Mouse (Mus musculus) kidney, postnatal 0 days (tissue): ENCODE measurements around the gene Clec10a. TPM values are rescaled to one million over a fixed set of nuclear protein-coding genes. Genes with fewer than 3 reads are reported as not detected.

ENCODE experiments used
- ATAC-seq: fragments of 200-750 bp; cut with Nextera tagmentation; replicated peaks from 2 replicates; pipeline ENCODE4 v1.8.0; 2017; ENCODE audit warnings: low read depth, moderate number of reproducible peaks, moderate TSS enrichment, moderate library complexity; ENCODE audit not compliant: low FRiP score
- DNase-seq: peaks from one replicate; pipeline ENCODE4 v3.0.0-alpha.2; 2016; ENCODE audit warnings: low spot score
- H3K27ac ChIP-seq: fragments of 300-500 bp; sonication (generic); 2 replicates; pipeline ENCODE4 v1.5.1; 2014; ENCODE audit warnings: mild to moderate bottlenecking
- H3K27me3 ChIP-seq: fragments of 300-500 bp; sonication (generic); 2 replicates; pipeline ENCODE4 v1.6.1; 2014; ENCODE audit warnings: low read length, mixed read lengths; ENCODE audit not compliant: insufficient read depth
- H3K36me3 ChIP-seq: fragments of 300-500 bp; sonication (generic); 2 replicates; pipeline ENCODE4 v1.6.1; 2014; ENCODE audit warnings: low read length, mixed read lengths; ENCODE audit not compliant: insufficient read depth
- H3K4me1 ChIP-seq: fragments of 300-500 bp; sonication (generic); replicated peaks from 2 replicates; pipeline ENCODE4 v1.6.1; 2014; ENCODE audit warnings: antibody characterized with exemption, low read length, mixed read lengths; ENCODE audit not compliant: insufficient read depth
- H3K4me2 ChIP-seq: fragments of 300-500 bp; sonication (generic); 2 replicates; pipeline ENCODE4 v1.6.1; 2014; ENCODE audit warnings: mild to moderate bottlenecking, low read length, moderate library complexity, mixed read lengths
- H3K4me3 ChIP-seq: fragments of 300-500 bp; sonication (generic); replicated peaks from 2 replicates; pipeline ENCODE4 v1.5.1; 2014; ENCODE audit warnings: low read depth, low read length
- H3K9ac ChIP-seq: fragments of 300-500 bp; sonication (generic); 2 replicates; pipeline ENCODE4 v1.6.1; 2014; ENCODE audit warnings: low read depth, low read length
- H3K9me3 ChIP-seq: fragments of 300-500 bp; sonication (generic); replicated peaks from 2 replicates; pipeline ENCODE4 v1.6.1; 2016; ENCODE audit warnings: low read length, inconsistent platforms, mixed read lengths
- CTCF ChIP-seq: IDR thresholded peaks from 2 replicates; pipeline ENCODE4 v1.5.1; 2016; ENCODE audit warnings: antibody characterized with exemption, low read depth, mild to moderate bottlenecking, moderate library complexity
- WGBS: fragments of 180-500 bp; shearing (Covaris S2); extraction: QIAGEN DNeasy Blood & Tissue Kit; methylation state at CpG from one replicate; pipeline ENCODE4 v1.1.7; 2014; 5-methylcytosine and 5-hydroxymethylcytosine counted together
- polyA plus RNA-seq: library from polyadenylated mRNA; unstranded; fragments of >200 nt; fragmentation: Nextera tagmentation; extraction: Ambion mirVana; gene quantifications from 2 replicates; pipeline ENCODE4 v1.2.1, GENCODE M21; 2015

Gene Clec10a
- polyA plus RNA-seq, 1 experiment from 2014 or later, result 1.4 TPM

- 85% methylated on average over 15 of the region's 15 CpGs for WGBS
- H3K4me1 ChIP-seq, result peaks cover 12% of the 10 kb centered on the region
Measured at GRCm38 (mm10) chr11:70218741-70219470, 62.9 kb downstream of the Clec10a start.

GRCm38 (mm10) chr11:70219873-70220272, 63.9 kb downstream of the Clec10a start:
- peak overlapping the region; percentile 82 for H3K4me2 ChIP-seq
- no peak for TF ChIP-seq CTCF
- no peaks in the 10 kb centered on the region for H3K36me3 ChIP-seq
- peaks cover 6% of the 10 kb centered on the region for H3K27me3 ChIP-seq
- peaks cover 3% of the 10 kb centered on the region; the same call in 1 of the 2 replicates for H3K4me1 ChIP-seq
- H3K27ac ChIP-seq, result peak overlapping the region; percentile 81; the same call in 1 of the 2 replicates
- ATAC-seq (no peak), DNase-seq (no peak)
- H3K9ac ChIP-seq, result peak overlapping the region; percentile 59
- H3K4me3 ChIP-seq, result peak overlapping the region; percentile 39
- WGBS, result 60% methylated on average over 7 of the region's 7 CpGs
- no peaks in the 10 kb centered on the region for H3K9me3 ChIP-seq

More at GRCm38 (mm10) chr11:70218741-70219470, 62.9 kb downstream of the Clec10a start:
- Histone ChIP-seq H3K4me2 (peak overlapping the region; percentile 82; the same call in 1 of the 2 replicates), H3K36me3 (no peaks in the 10 kb centered on the region), H3K9me3 (no peaks in the 10 kb centered on the region), H3K27me3 (peaks cover 8% of the 10 kb centered on the region), H3K27ac (peak overlapping the region; percentile 14; the same call in 1 of the 2 replicates), H3K9ac (no peak overlapping the region), H3K4me3 (no peak overlapping the region)
- no peak for TF ChIP-seq CTCF
- no peak for DNase-seq
- no peak for ATAC-seq

GRCm38 (mm10) chr11:70220323-70220722, 64.3 kb downstream of the Clec10a start:
- WGBS, result 2% methylated on average over 24 of the region's 24 CpGs
- Histone ChIP-seq H3K27ac (peak overlapping the region; percentile 81), H3K9ac (peak overlapping the region; percentile 59), H3K4me1 (no peaks in the 10 kb centered on the region), H3K4me2 (peak overlapping the region; percentile 82), H3K4me3 (peak overlapping the region; percentile 39), H3K27me3 (peaks cover 5% of the 10 kb centered on the region), H3K36me3 (no peaks in the 10 kb centered on the region), H3K9me3 (no peaks in the 10 kb centered on the region)
- DNase-seq (no peak), ATAC-seq (no peak)
- TF ChIP-seq CTCF, result no peak

Other genes starting within 250 kb of the Clec10a start
- 63.0 and 65.0 TPM in 2 replicates for gene Gps2, start 242.3 kb upstream of the Clec10a start, polyA plus RNA-seq
- 1,371 and 1,476 TPM in 2 replicates for gene Eif5a, start 234.2 kb upstream of the Clec10a start, polyA plus RNA-seq
- 6.8 and 7.5 TPM in 2 replicates for gene Ybx2, start 220.4 kb upstream of the Clec10a start, polyA plus RNA-seq
- gene Slc2a4, start 208.0 kb upstream of the Clec10a start, polyA plus RNA-seq, result 21.4 and 23.1 TPM in 2 replicates
- gene Cldn7, start 191.4 kb upstream of the Clec10a start, polyA plus RNA-seq, result 238 and 246 TPM in 2 replicates
- gene Ctdnep1, start 175.0 kb upstream of the Clec10a start, polyA plus RNA-seq, result 28.3 and 29.1 TPM in 2 replicates
- 97.3 and 97.9 TPM in 2 replicates for gene Elp5, start 173.7 kb upstream of the Clec10a start, polyA plus RNA-seq
- 626 TPM in 2 replicates for gene Gabarap, start 165.1 kb upstream of the Clec10a start, polyA plus RNA-seq
- gene Phf23, start 160.4 kb upstream of the Clec10a start, polyA plus RNA-seq, result 61.9 and 62.6 TPM in 2 replicates
- gene Dvl2, start 155.6 kb upstream of the Clec10a start, polyA plus RNA-seq, result 25.8 and 27.1 TPM in 2 replicates
- 178 and 197 TPM in 2 replicates for gene Acadvl, start 140.8 kb upstream of the Clec10a start, polyA plus RNA-seq
- 4.3 and 6.5 TPM in 2 replicates for gene Dlg4, start 139.3 kb upstream of the Clec10a start, polyA plus RNA-seq
- gene Asgr1, start 102.1 kb upstream of the Clec10a start, polyA plus RNA-seq, result 2.5 and 2.9 TPM in 2 replicates
- gene Asgr2, start 63.6 kb upstream of the Clec10a start, polyA plus RNA-seq, result 0.14 TPM in 1 of 2 replicates, not detected in the other
- gene Mgl2, start 25.9 kb upstream of the Clec10a start, polyA plus RNA-seq, result 0.37 and 0.47 TPM in 2 replicates
- gene Slc16a11, start 56.6 kb downstream of the Clec10a start, polyA plus RNA-seq, result 11.2 and 12.6 TPM in 2 replicates
- 20.6 and 21.4 TPM in 2 replicates for gene Slc16a13, start 64.9 kb downstream of the Clec10a start, polyA plus RNA-seq
- 22.0 TPM in 2 replicates for gene Bcl6b, start 73.6 kb downstream of the Clec10a start, polyA plus RNA-seq
- 147 and 150 TPM in 2 replicates for gene 0610010K14Rik, start 81.7 kb downstream of the Clec10a start, polyA plus RNA-seq
- gene Gm21988, start 83.6 kb downstream of the Clec10a start, polyA plus RNA-seq, result 15.6 and 15.9 TPM in 2 replicates
- gene Rnasek, start 83.6 kb downstream of the Clec10a start, polyA plus RNA-seq, result 455 and 492 TPM in 2 replicates
- gene Alox12, start 99.2 kb downstream of the Clec10a start, polyA plus RNA-seq, result 3.8 and 4.0 TPM in 2 replicates
- gene Alox12e, start 166.4 kb downstream of the Clec10a start, polyA plus RNA-seq, result 0.10 and 0.16 TPM in 2 replicates
- gene Alox15, start 195.8 kb downstream of the Clec10a start, polyA plus RNA-seq, result 2.3 and 2.4 TPM in 2 replicates